ENCODE assay signal across 21 mouse cellular contexts in genomic region chr16:86448478-86449160, GRCm38 (mm10).
A peak's percentile ranks its signal among the peaks of the same experiment; 100 is the strongest.
DNase-seq lines count a peak whose midpoint lies in the region; ATAC-seq lines count a peak whose summit lies in the region.
"Had no signal": no experiment of that assay in that cellular context is flagged by ENCODE, and none has a peak within 500 bp of the region (broad histone marks: within the 10 kb centered on the region; RNA-seq: fewer than 3 reads in every experiment).

No protein-coding gene starts in this region.

- no peak overlapping the region for H3K4me2 ChIP-seq in kidney, embryonic 15.5 days
- no peak overlapping the region for H3K4me2 ChIP-seq in midbrain, embryonic 11.5 days
- H3K4me2 ChIP-seq in midbrain, embryonic 14.5 days (ENCODE audit: low read length), result no peak overlapping the region
- H3K4me2 ChIP-seq: heart, embryonic 13.5 days; hindbrain, embryonic 12.5 days had no signal

- H3K27ac ChIP-seq in kidney, embryonic 15.5 days, result no peak overlapping the region
- H3K27ac ChIP-seq in midbrain, embryonic 11.5 days (ENCODE audit: low read depth, low read length), result no peak overlapping the region
- no peak overlapping the region for H3K27ac ChIP-seq in midbrain, embryonic 14.5 days (replicated peaks; ENCODE audit: low read depth, low read length)
- H3K27ac ChIP-seq: forebrain, embryonic 10.5 days; heart, embryonic 13.5 days; hindbrain, embryonic 12.5 days had no signal

- no peak for DNase-seq in kidney, adult 8-10 months
- DNase-seq in midbrain, embryonic 11.5 days (ENCODE audit: low spot score, missing footprints), result peak; percentile 49
- DNase-seq in midbrain, embryonic 14.5 days, result no peak
- peak; percentile 55 for DNase-seq in NIH3T3 (ENCODE audit: low read depth)
- DNase-seq in layer of hippocampus, adult 8-10 months (ENCODE audit: low spot score in 2 of 2), result no peak
- DNase-seq: adrenal gland, postnatal 10 days; B cell, adult 2 months; cerebellum, adult 11 months; cerebellum, adult 9-10 months; cerebellum, postnatal 25 days; gastrocnemius, postnatal 36 days; heart, adult 11 months; heart, postnatal 36 days had no signal

- no peak overlapping the region for H3K4me3 ChIP-seq in kidney, embryonic 15.5 days (replicated peaks)
- H3K4me3 ChIP-seq in midbrain, embryonic 11.5 days (ENCODE audit: low read depth, low read length), result no peak overlapping the region
- no peak overlapping the region for H3K4me3 ChIP-seq in midbrain, embryonic 14.5 days (replicated peaks; ENCODE audit: low read depth, low read length)
- H3K4me3 ChIP-seq: erythroblast, embryonic 14.5 days; forebrain, embryonic 10.5 days; heart, embryonic 13.5 days; hindbrain, embryonic 12.5 days had no signal

- 20% methylated on average over 1 of the region's 1 CpGs for WGBS in kidney, embryonic 15.5 days
- WGBS in midbrain, embryonic 11.5 days, result 25% methylated on average over 1 of the region's 1 CpGs
- WGBS in midbrain, embryonic 14.5 days, result 20% methylated on average over 1 of the region's 1 CpGs

- H3K9me3 ChIP-seq in kidney, embryonic 15.5 days (replicated peaks), result no peaks in the 10 kb centered on the region
- no peaks in the 10 kb centered on the region for H3K9me3 ChIP-seq in midbrain, embryonic 11.5 days (ENCODE audit: control insufficient read depth, low read length)
- no peaks in the 10 kb centered on the region for H3K9me3 ChIP-seq in midbrain, embryonic 14.5 days (ENCODE audit: control insufficient read depth, low read length)
- H3K9me3 ChIP-seq: forebrain, embryonic 10.5 days; heart, embryonic 13.5 days; hindbrain, embryonic 12.5 days had no signal

- H3K36me3 ChIP-seq in kidney, embryonic 15.5 days, result no peaks in the 10 kb centered on the region
- no peaks in the 10 kb centered on the region for H3K36me3 ChIP-seq in midbrain, embryonic 11.5 days (ENCODE audit: control insufficient read depth, insufficient read depth, low read length)
- H3K36me3 ChIP-seq in midbrain, embryonic 14.5 days (ENCODE audit: control insufficient read depth, insufficient read depth, low read length), result no peaks in the 10 kb centered on the region
- H3K36me3 ChIP-seq: forebrain, embryonic 10.5 days; G1E; heart, embryonic 13.5 days; hindbrain, embryonic 12.5 days had no signal

- no peaks in the 10 kb centered on the region for H3K4me1 ChIP-seq in kidney, embryonic 15.5 days
- H3K4me1 ChIP-seq in midbrain, embryonic 11.5 days (ENCODE audit: control insufficient read depth, insufficient read depth, low read length), result no peaks in the 10 kb centered on the region
- no peaks in the 10 kb centered on the region for H3K4me1 ChIP-seq in midbrain, embryonic 14.5 days (ENCODE audit: control insufficient read depth, insufficient read depth, low read length)
- H3K4me1 ChIP-seq: forebrain, embryonic 10.5 days; heart, embryonic 13.5 days; hindbrain, embryonic 12.5 days had no signal

- H3K27me3 ChIP-seq in kidney, embryonic 15.5 days, result no peaks in the 10 kb centered on the region
- no peaks in the 10 kb centered on the region for H3K27me3 ChIP-seq in midbrain, embryonic 11.5 days (ENCODE audit: control insufficient read depth, insufficient read depth, low read length)
- no peaks in the 10 kb centered on the region for H3K27me3 ChIP-seq in midbrain, embryonic 14.5 days (ENCODE audit: control insufficient read depth, insufficient read depth, low read length)
- H3K27me3 ChIP-seq: heart, embryonic 13.5 days; hindbrain, embryonic 12.5 days had no signal

- ATAC-seq in kidney, embryonic 15.5 days (replicated peaks; ENCODE audit: low FRiP score), result 0 out of 2 replicates have a peak, but pooled peaks have one; percentile 54
- ATAC-seq in midbrain, embryonic 11.5 days (ENCODE audit: low FRiP score), result no peak
- ATAC-seq in midbrain, embryonic 14.5 days (ENCODE audit: low FRiP score, low TSS enrichment), result no peak; the same call in 1 of the 2 replicates
- ATAC-seq: CD4-positive, CD25-positive, alpha-beta regulatory T cell, adult 4 months; forebrain, embryonic 14.5 days had no signal

- no peak overlapping the region for H3K9ac ChIP-seq in kidney, embryonic 15.5 days
- no peak overlapping the region for H3K9ac ChIP-seq in midbrain, embryonic 11.5 days (ENCODE audit: low read length)
- H3K9ac ChIP-seq in midbrain, embryonic 14.5 days (replicated peaks; ENCODE audit: low read length), result no peak overlapping the region
- H3K9ac ChIP-seq: heart, embryonic 13.5 days; hindbrain, embryonic 12.5 days had no signal

Comparison
In these comparisons a context has a peak if more than half of its experiments do, and no peak if none do; other contexts are left out.
1. DNase-seq: peak in midbrain, embryonic 11.5 days (single experiment) and NIH3T3 (single experiment); none in kidney, adult 8-10 months (0 of 2), midbrain, embryonic 14.5 days (single experiment) and layer of hippocampus, adult 8-10 months (0 of 2).